Mouse (Mus musculus) neutrophil, adult 5-6 weeks (primary cell): ENCODE results near the gene Gm29564. TPM values are rescaled to one million over a fixed set of nuclear protein-coding genes. Genes with fewer than 3 reads are reported as not detected.
"Not testable (repeated sequence)": the region's sequence is repeated elsewhere in the genome, so short reads cannot be mapped to it uniquely, and the experiment has no call there.

Source experiments
- ATAC-seq: fragments of 151-379, 151-347 bp; 2 replicates; pipeline ENCODE4 v1.8.0; 2017; ENCODE audit warnings: mild to moderate bottlenecking, moderate TSS enrichment; ENCODE audit not compliant: insufficient number of reproducible peaks, poor library complexity, low FRiP score, severe bottlenecking; ENCODE audit errors: extremely low read depth
- total RNA-seq: library from RNA; stranded (forward); fragments of 200-1000 nt; gene quantifications from 2 replicates; pipeline ENCODE4 v1.2.3, GENCODE M21; 2017

Gm29564 gene
- total RNA-seq, result not detected in 2 replicates

DNA sequence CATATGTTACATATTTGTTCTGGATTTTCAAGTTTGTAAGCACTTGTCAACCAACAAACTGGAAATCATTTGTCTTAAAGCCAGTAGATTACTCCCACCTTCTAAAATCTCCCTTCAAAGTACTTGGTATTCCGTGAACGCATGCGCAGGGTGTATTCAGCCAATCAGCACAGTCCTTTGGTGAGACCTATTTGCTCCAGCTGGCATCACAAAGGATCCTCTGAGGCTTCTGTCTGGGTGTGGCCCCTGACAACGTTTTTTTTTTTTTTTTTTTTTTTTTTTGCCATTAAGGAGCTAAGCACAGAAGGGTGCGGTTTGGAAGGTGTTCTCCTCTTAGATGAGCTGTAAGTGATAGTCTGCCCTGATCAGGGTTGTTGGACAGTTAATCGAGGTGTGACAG is at the start of gene Gm29564:
Gene Gm29564 (plus strand): TSS at position 301 of the 400 bp plus-strand sequence.
- ATAC-seq, result not testable (repeated sequence)

Other genes with a start within 250 kb of the Gm29564 start
- not detected in 2 replicates for gene Gm20867, start 249.8 kb upstream of the Gm29564 start, total RNA-seq